Mouse (Mus musculus): ENCODE data around the gene Lrrc26. TPM values are rescaled to one million over a fixed set of nuclear protein-coding genes. Genes with fewer than 3 reads are reported as not detected.
"Not testable (repeated sequence)": the region's sequence is repeated elsewhere in the genome, so short reads cannot be mapped to it uniquely, and the experiment has no call there.

Gene Lrrc26
- polyA plus RNA-seq, 1 experiment: 0.20 TPM

- DNase-seq: peak; percentile 45 to 65
- H3K4me1 ChIP-seq (ENCODE audit: control insufficient read depth, insufficient read depth, low read length): peaks cover 40% of the 10 kb centered on the region
- H3K4me3 ChIP-seq (replicated peaks; ENCODE audit: insufficient read depth, low read depth, low read length): no peak within 1 kb of the TSS
- WGBS: 48% methylated on average over 10 of the region's 10 CpGs
- H3K27me3 ChIP-seq (ENCODE audit: control insufficient read depth, insufficient read depth, low read length): no peaks in the 10 kb centered on the region
- TF ChIP-seq POLR2A (IDR thresholded peaks at IDR 0.05; ENCODE audit: borderline replicate concordance, insufficient read depth, low read length): no peak
- no peak for TF ChIP-seq CTCF (IDR thresholded peaks at IDR 0.05; ENCODE audit: borderline replicate concordance, insufficient read depth, low read depth, low read length)
- peak within 1 kb of the TSS; percentile 62 for H3K27ac ChIP-seq (ENCODE audit: insufficient read depth, low read length)
Observed at GRCm38 (mm10) chr2:25246183-25247072, 43.3 kb upstream of the Lrrc26 start, which contains the start of gene AL732309.1. Gene AL732309.1 (minus strand): TSS chr2:25246863.

- DNase-seq: no peak
- 83% methylated on average over 1 of the region's 1 CpGs for WGBS
- Histone ChIP-seq H3K4me3 (replicated peaks; ENCODE audit: insufficient read depth, low read depth, low read length) (no peak overlapping the region), H3K4me1 (ENCODE audit: control insufficient read depth, insufficient read depth, low read length) (no peaks in the 10 kb centered on the region; the same call in none of the 2 replicates), H3K27me3 (ENCODE audit: control insufficient read depth, insufficient read depth, low read length) (no peaks in the 10 kb centered on the region), H3K27ac (ENCODE audit: insufficient read depth, low read length) (no peak overlapping the region)
- no peak for TF ChIP-seq POLR2A (IDR thresholded peaks at IDR 0.05; ENCODE audit: borderline replicate concordance, insufficient read depth, low read length)
- peak; percentile 45; the same call in 1 of the 2 replicates for TF ChIP-seq CTCF (IDR thresholded peaks at IDR 0.05; ENCODE audit: borderline replicate concordance, insufficient read depth, low read depth, low read length)
Observed at GRCm38 (mm10) chr2:25252331-25252730, 37.4 kb upstream of the Lrrc26 start.

GRCm38 (mm10) chr2:25255284-25255779, 34.4 kb upstream of the Lrrc26 start, which contains the start of gene Tmem203:
Gene Tmem203 (plus strand): TSS chr2:25255439.
- H3K4me3 ChIP-seq (replicated peaks; ENCODE audit: insufficient read depth, low read depth, low read length): peak within 1 kb of the TSS; percentile 71
- peak; percentile 66; the same call in 1 of the 2 replicates for TF ChIP-seq POLR2A (IDR thresholded peaks at IDR 0.05; ENCODE audit: borderline replicate concordance, insufficient read depth, low read length)
- no peak for TF ChIP-seq CTCF (IDR thresholded peaks at IDR 0.05; ENCODE audit: borderline replicate concordance, insufficient read depth, low read depth, low read length)
- peak within 1 kb of the TSS; percentile 74 for H3K27ac ChIP-seq (ENCODE audit: insufficient read depth, low read length)
- no peaks in the 10 kb centered on the region; the same call in none of the 2 replicates for H3K4me1 ChIP-seq (ENCODE audit: control insufficient read depth, insufficient read depth, low read length)
- DNase-seq: peak; percentile 87 to 91
- no peaks in the 10 kb centered on the region for H3K27me3 ChIP-seq (ENCODE audit: control insufficient read depth, insufficient read depth, low read length)
- under 1% methylated on average over 39 of the region's 39 CpGs for WGBS

GRCm38 (mm10) chr2:25256443-25257109, 33.1 kb upstream of the Lrrc26 start:
- H3K27me3 ChIP-seq (ENCODE audit: control insufficient read depth, insufficient read depth, low read length); H3K4me1 ChIP-seq (ENCODE audit: control insufficient read depth, insufficient read depth, low read length); H3K27ac ChIP-seq (ENCODE audit: insufficient read depth, low read length): not testable (repeated sequence)
- WGBS: 39% methylated on average over 12 of the region's 12 CpGs
- peak in 1 of 2 experiments; percentile 59 for DNase-seq
- H3K4me3 ChIP-seq (replicated peaks; ENCODE audit: insufficient read depth, low read depth, low read length): peak overlapping the region; percentile 71
- TF ChIP-seq CTCF (IDR thresholded peaks at IDR 0.05; ENCODE audit: borderline replicate concordance, insufficient read depth, low read depth, low read length): peak; percentile 28; the same call in 1 of the 2 replicates

- not testable (repeated sequence) for H3K4me3 ChIP-seq (replicated peaks; ENCODE audit: insufficient read depth, low read depth, low read length); H3K27me3 ChIP-seq (ENCODE audit: control insufficient read depth, insufficient read depth, low read length); DNase-seq; H3K4me1 ChIP-seq (ENCODE audit: control insufficient read depth, insufficient read depth, low read length); H3K27ac ChIP-seq (ENCODE audit: insufficient read depth, low read length)
- 88% methylated on average over 5 of the region's 5 CpGs for WGBS
Observed at GRCm38 (mm10) chr2:25257250-25257649, 32.5 kb upstream of the Lrrc26 start.

- Histone ChIP-seq H3K27me3 (ENCODE audit: control insufficient read depth, insufficient read depth, low read length) (no peaks in the 10 kb centered on the region), H3K27ac (ENCODE audit: insufficient read depth, low read length) (no peak overlapping the region), H3K4me1 (ENCODE audit: control insufficient read depth, insufficient read depth, low read length) (no peaks in the 10 kb centered on the region; the same call in none of the 2 replicates), H3K4me3 (replicated peaks; ENCODE audit: insufficient read depth, low read depth, low read length) (no peak overlapping the region)
- TF ChIP-seq POLR2A (IDR thresholded peaks at IDR 0.05; ENCODE audit: borderline replicate concordance, insufficient read depth, low read length): no peak
- TF ChIP-seq CTCF (IDR thresholded peaks at IDR 0.05; ENCODE audit: borderline replicate concordance, insufficient read depth, low read depth, low read length): peak; percentile 45; the same call in 1 of the 2 replicates
- WGBS: 65% methylated on average over 2 of the region's 2 CpGs
- no peak for DNase-seq
Observed at GRCm38 (mm10) chr2:25258887-25259286, 30.8 kb upstream of the Lrrc26 start.

- TF ChIP-seq POLR2A (IDR thresholded peaks at IDR 0.05; ENCODE audit: borderline replicate concordance, insufficient read depth, low read length): no peak
- no peak for TF ChIP-seq CTCF (IDR thresholded peaks at IDR 0.05; ENCODE audit: borderline replicate concordance, insufficient read depth, low read depth, low read length)
- 31% methylated on average over 12 of the region's 12 CpGs for WGBS
- H3K27ac ChIP-seq (ENCODE audit: insufficient read depth, low read length): peak overlapping the region; percentile 59
- H3K4me3 ChIP-seq (replicated peaks; ENCODE audit: insufficient read depth, low read depth, low read length): peak overlapping the region; percentile 60
- no peaks in the 10 kb centered on the region for H3K27me3 ChIP-seq (ENCODE audit: control insufficient read depth, insufficient read depth, low read length)
- peaks cover 3% of the 10 kb centered on the region; the same call in 1 of the 2 replicates for H3K4me1 ChIP-seq (ENCODE audit: control insufficient read depth, insufficient read depth, low read length)
- DNase-seq: peak in 1 of 2 experiments; percentile 39
Observed at GRCm38 (mm10) chr2:25261870-25262269, 27.8 kb upstream of the Lrrc26 start.

Data from cerebellum, adult 2 months (tissue).